Mouse (Mus musculus) CH12F3 (cell line): ENCODE results near the gene Mgrn1.

Experiments
- in situ Hi-C: fragments of 300-500 bp; cut with MboI; formaldehyde crosslinking; loops from 2 replicates; pipeline ENCODE4 v1.14.3; 2020; ENCODE audit warnings: low sequenced_read_pairs

Gene Mgrn1

GRCm38 (mm10) chr16:4938989-4939388, 52.9 kb downstream of the Mgrn1 start:
- in situ Hi-C loops: no loop called here

GRCm38 (mm10) chr16:4939412-4939811, 53.4 kb downstream of the Mgrn1 start:
- in situ Hi-C loops: no loop called here

- in situ Hi-C loops: no loop called here
These were observed 54.3 kb downstream of the Mgrn1 start for GRCm38 (mm10) chr16:4940311-4940850.

- in situ Hi-C loops: no loop called here
These were observed 55.0 kb downstream of the Mgrn1 start for GRCm38 (mm10) chr16:4941016-4941415.

- in situ Hi-C loops: no loop called here
These were observed 56.8 kb downstream of the Mgrn1 start for GRCm38 (mm10) chr16:4942868-4943267.

GRCm38 (mm10) chr16:4943431-4943830, 57.4 kb downstream of the Mgrn1 start:
- in situ Hi-C loops: no loop called here

- in situ Hi-C loops: no loop called here
These were observed 59.4 kb downstream of the Mgrn1 start for GRCm38 (mm10) chr16:4945415-4945814.

GRCm38 (mm10) chr16:4946155-4946554, 60.1 kb downstream of the Mgrn1 start:
- in situ Hi-C loops: no loop called here

GRCm38 (mm10) chr16:4947378-4947777, 61.3 kb downstream of the Mgrn1 start:
- in situ Hi-C loops: no loop called here

- in situ Hi-C loops: no loop called here
These were observed 70.6 kb downstream of the Mgrn1 start for GRCm38 (mm10) chr16:4956609-4957008.

- in situ Hi-C loops: no loop called here
These were observed 71.4 kb downstream of the Mgrn1 start for GRCm38 (mm10) chr16:4957446-4957845.

GRCm38 (mm10) chr16:4960260-4960659, 74.2 kb downstream of the Mgrn1 start:
- in situ Hi-C loops: no loop called here

- in situ Hi-C loops: no loop called here
These were observed 77.3 kb downstream of the Mgrn1 start for GRCm38 (mm10) chr16:4963346-4963745.

- in situ Hi-C loops: no loop called here
These were observed 78.0 kb downstream of the Mgrn1 start, which contains the start of gene Anks3 for GRCm38 (mm10) chr16:4963797-4964709. Anks3 (minus strand) TSS chr16:4964205.

- in situ Hi-C loops: no loop called here
These were observed 78.8 kb downstream of the Mgrn1 start for GRCm38 (mm10) chr16:4964731-4965391.

- in situ Hi-C loops: no loop called here
These were observed 79.5 kb downstream of the Mgrn1 start for GRCm38 (mm10) chr16:4965392-4966129.

- in situ Hi-C loops: no loop called here
These were observed 82.4 kb downstream of the Mgrn1 start for GRCm38 (mm10) chr16:4968426-4968825.

GRCm38 (mm10) chr16:4969055-4969843, 83.2 kb downstream of the Mgrn1 start:
- in situ Hi-C loops: no loop called here

GRCm38 (mm10) chr16:4971626-4972025, 85.6 kb downstream of the Mgrn1 start:
- in situ Hi-C loops: no loop called here

GRCm38 (mm10) chr16:4974521-4974920, 88.5 kb downstream of the Mgrn1 start:
- in situ Hi-C loops: no loop called here
